Mouse (Mus musculus): ENCODE data around the gene Slit3. TPM values are rescaled to one million over a fixed set of nuclear protein-coding genes. Genes with fewer than 3 reads are reported as not detected.

The Slit3 gene
- polyA plus RNA-seq, 2 experiments = 32.9 to 33.0 TPM

DNA sequence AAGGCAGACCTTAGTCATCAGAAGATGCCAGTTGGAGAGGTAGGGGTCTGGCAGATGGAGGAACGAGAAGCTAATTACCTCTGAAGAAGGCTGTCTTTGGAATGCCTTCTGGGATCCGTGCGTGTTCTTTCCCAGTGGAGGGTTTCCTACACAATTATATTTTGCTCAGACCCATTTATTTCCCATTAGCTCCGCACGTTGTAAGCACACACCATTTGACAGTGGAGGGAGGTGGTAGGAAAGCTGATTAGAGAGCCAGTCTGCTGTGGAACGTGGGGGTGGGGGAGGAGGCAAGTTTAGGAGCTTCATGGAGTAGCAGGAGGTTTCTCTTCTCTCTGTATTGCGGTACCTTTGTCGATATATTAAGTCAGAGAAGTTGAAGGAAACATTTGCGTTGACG, 530.3 kb downstream of the Slit3 start:
- 85% methylated on average over 10 of the region's 10 CpGs for WGBS
- no peak for TF ChIP-seq POLR2A (IDR thresholded peaks at IDR 0.05; ENCODE audit: borderline replicate concordance, extremely low read depth, insufficient read depth, insufficient read length)

DNA sequence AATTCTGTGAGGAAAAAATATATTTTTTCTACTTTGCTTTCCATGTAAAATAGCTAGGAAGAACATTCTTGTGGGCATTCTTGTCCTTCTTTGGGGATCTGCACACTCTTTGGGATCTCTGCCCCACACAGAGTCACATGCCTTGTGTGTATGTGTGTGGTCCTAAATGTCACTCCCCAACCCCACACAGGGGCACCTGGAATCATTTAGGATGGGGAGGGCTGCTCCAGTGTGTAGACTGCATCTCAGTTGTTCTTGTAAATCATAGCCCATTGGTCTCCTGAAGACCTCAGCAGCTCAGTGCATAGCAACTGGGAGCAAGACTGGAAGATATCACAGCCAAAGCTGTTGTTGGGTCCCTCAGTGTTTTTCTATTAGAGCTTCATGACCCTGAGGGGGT, 534.8 kb downstream of the Slit3 start:
- H3K4me2 ChIP-seq (replicated peaks; ENCODE audit: low read depth, low read length, severe bottlenecking) = no peak overlapping the region
- peaks cover 10% of the 10 kb centered on the region; the same call in 1 of the 2 replicates for H3K36me3 ChIP-seq (ENCODE audit: control insufficient read depth, insufficient read depth, low read length)
- H3K27ac ChIP-seq (replicated peaks; ENCODE audit: low read depth, low read length) = no peak overlapping the region
- ATAC-seq (ENCODE audit: low FRiP score, low read depth) (no peak), DNase-seq (ENCODE audit: low spot score) (no peak)
- no peak for TF ChIP-seq POLR2A (IDR thresholded peaks at IDR 0.05; ENCODE audit: borderline replicate concordance, extremely low read depth, insufficient read depth, insufficient read length)
- no peaks in the 10 kb centered on the region for H3K4me1 ChIP-seq (ENCODE audit: control insufficient read depth, insufficient read depth, low read length)
- no peak overlapping the region for H3K9ac ChIP-seq (ENCODE audit: low read depth, low read length, severe bottlenecking)
- H3K9me3 ChIP-seq (ENCODE audit: control insufficient read depth, low read length) = no peaks in the 10 kb centered on the region
- no peak overlapping the region for H3K4me3 ChIP-seq (replicated peaks; ENCODE audit: low read length)
- no peaks in the 10 kb centered on the region for H3K27me3 ChIP-seq (ENCODE audit: control insufficient read depth, insufficient read depth, low read length)

More for the DNA sequence above, 530.3 kb downstream of the Slit3 start:
- no peak overlapping the region for H3K4me2 ChIP-seq (replicated peaks; ENCODE audit: low read depth, low read length, severe bottlenecking)
- no peaks in the 10 kb centered on the region for H3K9me3 ChIP-seq (ENCODE audit: control insufficient read depth, low read length)
- peaks cover 17% of the 10 kb centered on the region for H3K36me3 ChIP-seq (ENCODE audit: control insufficient read depth, insufficient read depth, low read length)
- no peak overlapping the region for H3K9ac ChIP-seq (ENCODE audit: low read depth, low read length, severe bottlenecking)
- H3K27ac ChIP-seq (replicated peaks; ENCODE audit: low read depth, low read length) = no peak overlapping the region
- H3K4me1 ChIP-seq (ENCODE audit: control insufficient read depth, insufficient read depth, low read length) = no peaks in the 10 kb centered on the region
- DNase-seq (ENCODE audit: low spot score) (no peak), ATAC-seq (ENCODE audit: low FRiP score, low read depth) (no peak)
- no peaks in the 10 kb centered on the region for H3K27me3 ChIP-seq (ENCODE audit: control insufficient read depth, insufficient read depth, low read length)
- H3K4me3 ChIP-seq (replicated peaks; ENCODE audit: low read length) = no peak overlapping the region

DNA sequence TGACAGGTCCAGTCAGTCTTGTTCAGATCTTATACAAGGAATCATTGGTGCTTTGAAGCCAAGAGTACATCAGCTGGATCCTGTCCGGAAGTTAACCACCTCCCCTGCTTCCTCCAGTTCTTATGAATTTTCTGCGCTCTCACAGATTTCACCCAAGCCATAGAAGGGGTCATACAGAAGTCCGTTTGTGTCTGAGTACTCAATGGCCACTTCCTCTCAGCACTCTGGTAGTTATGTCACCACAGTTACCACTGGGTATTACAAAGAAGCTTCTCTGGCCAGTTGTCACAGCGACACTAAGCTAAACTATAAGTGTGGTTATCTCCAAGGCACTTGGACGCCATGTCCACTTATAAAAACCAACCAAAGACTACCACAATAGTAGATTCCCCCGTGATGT, 536.6 kb downstream of the Slit3 start:
- DNase-seq (ENCODE audit: low spot score) (no peak), ATAC-seq (ENCODE audit: low FRiP score, low read depth) (no peak)
- no peaks in the 10 kb centered on the region for H3K4me1 ChIP-seq (ENCODE audit: control insufficient read depth, insufficient read depth, low read length)
- no peak overlapping the region for H3K4me3 ChIP-seq (replicated peaks; ENCODE audit: low read length)
- TF ChIP-seq POLR2A (IDR thresholded peaks at IDR 0.05; ENCODE audit: borderline replicate concordance, extremely low read depth, insufficient read depth, insufficient read length) = no peak
- H3K9me3 ChIP-seq (ENCODE audit: control insufficient read depth, low read length) = no peaks in the 10 kb centered on the region
- H3K27me3 ChIP-seq (ENCODE audit: control insufficient read depth, insufficient read depth, low read length) = no peaks in the 10 kb centered on the region
- 90% methylated on average over 6 of the region's 6 CpGs for WGBS
- H3K36me3 ChIP-seq (ENCODE audit: control insufficient read depth, insufficient read depth, low read length) = peaks cover 6% of the 10 kb centered on the region
- H3K9ac ChIP-seq (ENCODE audit: low read depth, low read length, severe bottlenecking) = no peak overlapping the region
- H3K27ac ChIP-seq (replicated peaks; ENCODE audit: low read depth, low read length) = no peak overlapping the region
- H3K4me2 ChIP-seq (replicated peaks; ENCODE audit: low read depth, low read length, severe bottlenecking) = no peak overlapping the region

DNA sequence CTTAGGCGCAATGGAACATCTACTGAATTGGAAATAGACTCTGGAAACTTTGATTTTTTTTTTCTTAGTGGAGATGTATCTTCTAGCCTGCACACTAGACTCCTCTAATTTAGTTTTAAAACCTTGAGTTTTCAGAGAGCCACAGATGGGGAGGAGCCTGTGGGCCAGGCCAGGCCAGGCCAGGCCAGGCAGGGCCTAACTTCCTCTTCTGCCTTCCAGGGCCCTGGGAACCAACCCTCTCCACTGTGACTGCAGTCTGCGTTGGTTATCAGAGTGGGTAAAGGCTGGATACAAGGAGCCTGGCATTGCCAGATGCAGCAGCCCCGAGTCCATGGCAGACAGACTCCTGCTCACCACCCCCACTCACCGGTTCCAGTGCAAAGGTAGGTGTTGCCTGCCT, 539.9 kb downstream of the Slit3 start:
- H3K4me2 ChIP-seq (replicated peaks; ENCODE audit: low read depth, low read length, severe bottlenecking) = no peak overlapping the region
- TF ChIP-seq POLR2A (IDR thresholded peaks at IDR 0.05; ENCODE audit: borderline replicate concordance, extremely low read depth, insufficient read depth, insufficient read length) = no peak
- DNase-seq (ENCODE audit: low spot score) (no peak), ATAC-seq (ENCODE audit: low FRiP score, low read depth) (no peak)
- no peak overlapping the region for H3K4me3 ChIP-seq (replicated peaks; ENCODE audit: low read length)
- 87% methylated on average over 4 of the region's 4 CpGs for WGBS
- H3K9ac ChIP-seq (ENCODE audit: low read depth, low read length, severe bottlenecking) = no peak overlapping the region
- no peaks in the 10 kb centered on the region for H3K4me1 ChIP-seq (ENCODE audit: control insufficient read depth, insufficient read depth, low read length)
- no peaks in the 10 kb centered on the region for H3K27me3 ChIP-seq (ENCODE audit: control insufficient read depth, insufficient read depth, low read length)
- peaks cover 4% of the 10 kb centered on the region for H3K36me3 ChIP-seq (ENCODE audit: control insufficient read depth, insufficient read depth, low read length)
- no peak overlapping the region for H3K27ac ChIP-seq (replicated peaks; ENCODE audit: low read depth, low read length)
- H3K9me3 ChIP-seq (ENCODE audit: control insufficient read depth, low read length) = no peaks in the 10 kb centered on the region

DNA sequence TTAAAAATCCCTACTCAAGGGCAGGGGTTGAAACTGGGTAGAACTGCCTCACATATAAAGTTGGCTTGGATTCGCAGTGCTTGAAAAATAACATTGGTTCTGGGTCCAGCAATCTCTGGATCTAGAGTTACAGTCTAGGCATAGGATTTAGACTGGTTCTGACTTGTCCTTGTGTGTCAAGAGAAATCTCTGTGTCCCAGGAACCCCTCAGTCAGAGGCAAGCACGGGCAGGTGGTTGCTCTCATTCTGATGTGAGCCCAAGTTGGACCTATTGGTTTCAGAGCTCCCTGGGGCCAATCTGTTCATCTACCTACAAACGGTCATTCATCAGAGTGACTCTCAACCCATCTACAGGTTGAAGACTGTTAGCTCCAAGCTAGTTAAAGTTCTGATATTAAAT, 541.9 kb downstream of the Slit3 start:
- WGBS = 88% methylated on average over 3 of the region's 3 CpGs
- Histone ChIP-seq H3K27ac (replicated peaks; ENCODE audit: low read depth, low read length) (no peak overlapping the region), H3K9ac (ENCODE audit: low read depth, low read length, severe bottlenecking) (no peak overlapping the region), H3K27me3 (ENCODE audit: control insufficient read depth, insufficient read depth, low read length) (no peaks in the 10 kb centered on the region), H3K36me3 (ENCODE audit: control insufficient read depth, insufficient read depth, low read length) (peaks cover 4% of the 10 kb centered on the region), H3K9me3 (ENCODE audit: control insufficient read depth, low read length) (no peaks in the 10 kb centered on the region), H3K4me1 (ENCODE audit: control insufficient read depth, insufficient read depth, low read length) (no peaks in the 10 kb centered on the region), H3K4me3 (replicated peaks; ENCODE audit: low read length) (no peak overlapping the region), H3K4me2 (replicated peaks; ENCODE audit: low read depth, low read length, severe bottlenecking) (no peak overlapping the region)
- DNase-seq (ENCODE audit: low spot score) (no peak), ATAC-seq (ENCODE audit: low FRiP score, low read depth) (no peak)
- TF ChIP-seq POLR2A (IDR thresholded peaks at IDR 0.05; ENCODE audit: borderline replicate concordance, extremely low read depth, insufficient read depth, insufficient read length) = no peak

DNA sequence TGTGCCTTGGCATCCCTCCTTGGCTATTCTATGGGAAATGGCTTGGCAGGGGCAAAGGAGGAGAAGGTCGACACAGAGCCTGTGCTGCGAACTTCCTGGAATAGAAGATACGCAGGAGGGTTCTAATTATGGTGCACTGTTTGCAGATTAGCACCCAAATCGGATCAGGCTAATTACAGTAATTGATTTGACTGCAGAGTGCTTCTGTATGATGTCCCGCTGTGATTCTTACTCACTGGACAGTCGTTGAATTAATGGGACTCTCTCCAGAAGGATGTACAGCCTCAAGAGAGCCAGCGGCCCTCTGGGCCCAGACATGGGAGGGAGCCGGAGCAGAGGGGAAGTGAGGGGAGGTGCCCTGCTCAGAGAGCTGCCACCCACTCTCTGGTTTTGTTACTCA, 542.6 kb downstream of the Slit3 start:
- Histone ChIP-seq H3K9ac (ENCODE audit: low read depth, low read length, severe bottlenecking) (no peak overlapping the region), H3K4me3 (replicated peaks; ENCODE audit: low read length) (no peak overlapping the region), H3K27ac (replicated peaks; ENCODE audit: low read depth, low read length) (no peak overlapping the region), H3K36me3 (ENCODE audit: control insufficient read depth, insufficient read depth, low read length) (peaks cover 4% of the 10 kb centered on the region), H3K9me3 (ENCODE audit: control insufficient read depth, low read length) (no peaks in the 10 kb centered on the region), H3K4me1 (ENCODE audit: control insufficient read depth, insufficient read depth, low read length) (no peaks in the 10 kb centered on the region), H3K4me2 (replicated peaks; ENCODE audit: low read depth, low read length, severe bottlenecking) (no peak overlapping the region), H3K27me3 (ENCODE audit: control insufficient read depth, insufficient read depth, low read length) (no peaks in the 10 kb centered on the region)
- 73% methylated on average over 8 of the region's 8 CpGs for WGBS
- no peak for DNase-seq (ENCODE audit: low spot score)
- no peak for TF ChIP-seq POLR2A (IDR thresholded peaks at IDR 0.05; ENCODE audit: borderline replicate concordance, extremely low read depth, insufficient read depth, insufficient read length)
- no peak for ATAC-seq (ENCODE audit: low FRiP score, low read depth)

Data from limb, embryonic 14.5 days (tissue).